Mouse (Mus musculus): ENCODE measurements at regions not wholly inside any gene's neighbourhood (a gene's known extent, or its start where the extent isn't known, plus 50 kb on each side); places are given as distances from the start of the nearest gene placed in this dataset.

GRCm38 (mm10) chr17:87197434-87197833 is 68.3 kb downstream of the Mcfd2 start:
- Histone ChIP-seq H3ac (ENCODE audit: control insufficient read depth, insufficient read length) (no peak overlapping the region), H3K27me3 (ENCODE audit: control insufficient read depth, insufficient read depth, insufficient read length) (no peaks in the 10 kb centered on the region), H3K4me2 (ENCODE audit: low read depth) (no peak overlapping the region), H3K79me2 (ENCODE audit: control insufficient read depth, insufficient read depth) (no peaks in the 10 kb centered on the region), H3K4me3 (no peak overlapping the region), H3K36me3 (ENCODE audit: control insufficient read depth, insufficient read depth) (no peaks in the 10 kb centered on the region)
- TF ChIP-seq CEBPB (IDR thresholded peaks at IDR 0.05; ENCODE audit: insufficient read depth, poor library complexity, severe bottlenecking) (no peak), E2F4 (IDR thresholded peaks at IDR 0.05; ENCODE audit: insufficient read depth) (no peak), USF1 (IDR thresholded peaks at IDR 0.05; ENCODE audit: low read depth) (no peak), MYOD1 (IDR thresholded peaks at IDR 0.05; ENCODE audit: control insufficient read depth in 1 of 3, insufficient read length in 2 of 3, low read depth in 2 of 3) (no peak), MYOG (IDR thresholded peaks at IDR 0.05; ENCODE audit: control insufficient read depth in 1 of 3, insufficient read depth in 1 of 3, insufficient read length in 2 of 3, low read depth in 2 of 3) (no peak), POLR2A (IDR thresholded peaks at IDR 0.05; ENCODE audit: insufficient read length, low read depth) (no peak), TCF12 (IDR thresholded peaks at IDR 0.05; ENCODE audit: insufficient read depth, poor library complexity, severe bottlenecking) (no peak), MAX (IDR thresholded peaks at IDR 0.05; ENCODE audit: low read depth) (no peak), SRF (IDR thresholded peaks at IDR 0.05; ENCODE audit: control insufficient read depth, insufficient read length, low read depth) (no peak), REST (IDR thresholded peaks at IDR 0.05; ENCODE audit: insufficient read depth, insufficient read length) (no peak), TCF3 (IDR thresholded peaks at IDR 0.05; ENCODE audit: insufficient read length, low read depth) (no peak), POLR2AphosphoS2 (IDR thresholded peaks at IDR 0.05; ENCODE audit: insufficient read length, low read depth) (no peak)

DNA sequence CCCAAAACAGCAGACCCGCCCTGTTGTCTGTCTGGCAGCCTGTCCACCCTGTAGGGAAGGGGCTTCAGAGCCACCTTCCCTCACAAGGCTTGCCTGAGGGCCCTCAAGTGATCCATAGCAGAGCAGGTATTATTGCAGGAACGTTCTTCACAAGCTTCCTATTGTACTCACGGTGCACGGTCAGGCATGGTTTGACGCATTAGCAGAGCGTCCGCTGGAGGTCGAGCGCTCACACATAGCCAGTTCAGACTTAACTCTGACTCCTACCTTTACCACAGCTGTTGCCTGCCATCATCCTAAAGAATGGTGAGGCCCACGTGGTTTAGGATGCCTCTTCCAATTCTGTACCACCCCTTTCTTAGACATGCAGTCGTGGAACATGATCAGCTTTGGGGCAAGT is 71.1 kb downstream of the Mcfd2 start:
- TF ChIP-seq POLR2AphosphoS2 (IDR thresholded peaks at IDR 0.05; ENCODE audit: insufficient read length, low read depth) (no peak), MYOD1 (IDR thresholded peaks at IDR 0.05; ENCODE audit: control insufficient read depth in 1 of 3, insufficient read length in 2 of 3, low read depth in 2 of 3) (peak in 2 of 3 experiments; percentile 35 to 66), SRF (IDR thresholded peaks at IDR 0.05; ENCODE audit: control insufficient read depth, insufficient read length, low read depth) (no peak), TCF3 (IDR thresholded peaks at IDR 0.05; ENCODE audit: insufficient read length, low read depth) (no peak)
- no peaks in the 10 kb centered on the region for H3K27me3 ChIP-seq (ENCODE audit: control insufficient read depth, insufficient read depth, insufficient read length)
- H3K4me2 ChIP-seq (ENCODE audit: low read depth), result no peak overlapping the region
- no peak overlapping the region for H3ac ChIP-seq (ENCODE audit: control insufficient read depth, insufficient read length)
- no peaks in the 10 kb centered on the region for H3K36me3 ChIP-seq (ENCODE audit: control insufficient read depth, insufficient read depth)
- H3K4me3 ChIP-seq, result no peak overlapping the region
- H3K79me2 ChIP-seq (ENCODE audit: control insufficient read depth, insufficient read depth), result no peaks in the 10 kb centered on the region

DNA sequence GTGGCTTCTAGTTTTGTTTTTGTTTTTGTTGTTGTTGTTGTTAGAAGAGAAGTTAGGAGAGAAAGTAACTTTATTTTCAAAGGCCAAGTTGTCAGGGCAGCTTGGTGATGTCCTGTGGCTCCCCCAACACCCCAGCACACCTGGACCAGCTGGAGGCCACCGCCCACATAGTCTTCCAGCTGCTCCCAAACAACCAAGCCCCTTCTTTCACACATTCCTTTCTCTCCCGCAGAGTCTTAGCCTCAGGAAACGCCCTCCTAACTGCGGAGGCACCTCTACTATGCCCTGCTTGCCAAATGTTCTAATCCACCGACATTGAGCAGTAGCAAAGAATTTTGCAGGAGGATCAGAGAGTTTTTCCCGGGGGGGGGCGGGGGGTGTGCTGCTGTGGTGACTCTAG is 72.3 kb downstream of the Mcfd2 start:
- H3K4me3 ChIP-seq, result no peak overlapping the region
- no peak overlapping the region for H3ac ChIP-seq (ENCODE audit: control insufficient read depth, insufficient read length)
- no peak for TF ChIP-seq SRF (IDR thresholded peaks at IDR 0.05; ENCODE audit: control insufficient read depth, insufficient read length, low read depth)
- TF ChIP-seq MYOG (IDR thresholded peaks at IDR 0.05; ENCODE audit: control insufficient read depth in 1 of 3, insufficient read depth in 1 of 3, insufficient read length in 2 of 3, low read depth in 2 of 3), result peak in 2 of 3 experiments; percentile 28 to 31
- peak in 2 of 3 experiments; percentile 14 to 75 for TF ChIP-seq MYOD1 (IDR thresholded peaks at IDR 0.05; ENCODE audit: control insufficient read depth in 1 of 3, insufficient read length in 2 of 3, low read depth in 2 of 3)

DNA sequence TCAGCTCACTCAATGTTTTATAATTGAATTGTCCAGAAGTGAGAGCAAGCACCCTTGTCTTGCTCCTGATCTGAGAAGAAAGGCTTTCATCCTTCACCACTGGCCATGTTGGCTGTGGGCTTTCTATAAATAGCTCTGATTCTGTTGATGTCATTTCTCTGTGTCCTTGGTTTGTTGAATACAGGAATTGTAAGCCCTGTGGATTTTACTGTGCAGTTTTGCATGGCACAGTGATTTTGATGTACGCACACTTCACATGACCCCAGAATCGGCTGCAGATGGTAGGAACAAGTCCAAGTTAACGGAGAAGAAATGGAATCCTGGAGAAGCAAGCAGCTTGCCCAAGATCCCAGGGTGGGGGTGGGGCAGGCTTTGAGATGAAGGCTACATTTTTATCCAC is 76.1 kb downstream of the Mcfd2 start:
- Histone ChIP-seq H3K27me3 (ENCODE audit: control insufficient read depth, insufficient read depth, insufficient read length) (no peaks in the 10 kb centered on the region), H3K4me2 (ENCODE audit: low read depth) (no peak overlapping the region), H3K79me2 (ENCODE audit: control insufficient read depth, insufficient read depth) (no peaks in the 10 kb centered on the region), H3ac (ENCODE audit: control insufficient read depth, insufficient read length) (no peak overlapping the region), H3K4me3 (no peak overlapping the region), H3K36me3 (ENCODE audit: control insufficient read depth, insufficient read depth) (no peaks in the 10 kb centered on the region)
- TF ChIP-seq POLR2AphosphoS2 (IDR thresholded peaks at IDR 0.05; ENCODE audit: insufficient read length, low read depth) (no peak), MAX (IDR thresholded peaks at IDR 0.05; ENCODE audit: low read depth) (no peak), REST (IDR thresholded peaks at IDR 0.05; ENCODE audit: insufficient read depth, insufficient read length) (no peak), TCF12 (IDR thresholded peaks at IDR 0.05; ENCODE audit: insufficient read depth, poor library complexity, severe bottlenecking) (no peak), POLR2A (IDR thresholded peaks at IDR 0.05; ENCODE audit: insufficient read length, low read depth) (no peak), CEBPB (IDR thresholded peaks at IDR 0.05; ENCODE audit: insufficient read depth, poor library complexity, severe bottlenecking) (no peak), SRF (IDR thresholded peaks at IDR 0.05; ENCODE audit: control insufficient read depth, insufficient read length, low read depth) (no peak), E2F4 (IDR thresholded peaks at IDR 0.05; ENCODE audit: insufficient read depth) (no peak), USF1 (IDR thresholded peaks at IDR 0.05; ENCODE audit: low read depth) (no peak), MYOD1 (IDR thresholded peaks at IDR 0.05; ENCODE audit: control insufficient read depth in 1 of 3, insufficient read length in 2 of 3, low read depth in 2 of 3) (no peak), TCF3 (IDR thresholded peaks at IDR 0.05; ENCODE audit: insufficient read length, low read depth) (no peak), MYOG (IDR thresholded peaks at IDR 0.05; ENCODE audit: control insufficient read depth in 1 of 3, insufficient read depth in 1 of 3, insufficient read length in 2 of 3, low read depth in 2 of 3) (no peak)

More for the DNA sequence above, 72.3 kb downstream of the Mcfd2 start:
- H3K4me2 ChIP-seq (ENCODE audit: low read depth), result peak overlapping the region; percentile 9
- H3K79me2 ChIP-seq (ENCODE audit: control insufficient read depth, insufficient read depth), result no peaks in the 10 kb centered on the region
- no peaks in the 10 kb centered on the region for H3K36me3 ChIP-seq (ENCODE audit: control insufficient read depth, insufficient read depth)
- H3K27me3 ChIP-seq (ENCODE audit: control insufficient read depth, insufficient read depth, insufficient read length), result no peaks in the 10 kb centered on the region

Measured in myocyte (in vitro differentiated cells).